13 mouse cellular contexts compared by ENCODE assay signal in genomic region chr14:45050419-45050776, GRCm38 (mm10).
A peak's percentile ranks its signal among the peaks of the same experiment; 100 is the strongest.
DNase-seq lines count a peak whose midpoint lies in the region; ATAC-seq and TF ChIP-seq lines count a peak whose summit lies in the region.
"Had no signal": no experiment of that assay in that cellular context is flagged by ENCODE, and none has a peak within 500 bp of the region (broad histone marks: within the 10 kb centered on the region; RNA-seq: fewer than 3 reads in every experiment).

No protein-coding gene starts in this region.

- ATAC-seq in forebrain, postnatal 0 days = peak; percentile 23
- no peak for ATAC-seq in forebrain, embryonic 13.5 days
- no peak for ATAC-seq in liver, postnatal 0 days
- ATAC-seq in hindbrain, embryonic 13.5 days (ENCODE audit: low FRiP score) = no peak
- ATAC-seq: forebrain, embryonic 16.5 days had no signal

- H3K9ac ChIP-seq in forebrain, postnatal 0 days = no peak overlapping the region
- H3K9ac ChIP-seq in forebrain, embryonic 13.5 days = no peak overlapping the region
- no peak overlapping the region for H3K9ac ChIP-seq in liver, postnatal 0 days (replicated peaks)
- H3K9ac ChIP-seq in hindbrain, embryonic 13.5 days = no peak overlapping the region
- H3K9ac ChIP-seq: embryonic facial prominence, embryonic 12.5 days had no signal

- no peak overlapping the region for H3K27ac ChIP-seq in forebrain, postnatal 0 days (ENCODE audit: low read depth, low read length)
- H3K27ac ChIP-seq in forebrain, embryonic 13.5 days = no peak overlapping the region
- H3K27ac ChIP-seq in left cerebral cortex, adult 2 months = peak overlapping the region; percentile 66; the same call in 1 of the 2 replicates
- H3K27ac ChIP-seq in bone marrow macrophage, adult 2 months (ENCODE audit: insufficient read depth, low read depth, low read length) = peak overlapping the region; percentile 99
- H3K27ac ChIP-seq in liver, postnatal 0 days (ENCODE audit: low read depth) = peak overlapping the region; percentile 71
- H3K27ac ChIP-seq in hindbrain, embryonic 13.5 days = no peak overlapping the region
- H3K27ac ChIP-seq: embryonic facial prominence, embryonic 12.5 days had no signal

- intact Hi-C loops in left cerebral cortex, adult 2 months (cut with DNase I) = no loop called here

- H3K4me3 ChIP-seq in forebrain, postnatal 0 days (ENCODE audit: low read depth, low read length) = no peak overlapping the region
- H3K4me3 ChIP-seq in forebrain, embryonic 13.5 days = no peak overlapping the region
- no peak overlapping the region for H3K4me3 ChIP-seq in left cerebral cortex, adult 2 months
- peak overlapping the region; percentile 4; the same call in 1 of the 2 replicates for H3K4me3 ChIP-seq in bone marrow macrophage, adult 2 months (ENCODE audit: insufficient read depth, low read length)
- no peak overlapping the region for H3K4me3 ChIP-seq in liver, postnatal 0 days (ENCODE audit: low read depth, low read length)
- H3K4me3 ChIP-seq in hindbrain, embryonic 13.5 days = no peak overlapping the region
- H3K4me3 ChIP-seq: embryonic facial prominence, embryonic 12.5 days had no signal

- H3K27me3 ChIP-seq in forebrain, postnatal 0 days (ENCODE audit: insufficient read depth, low read length) = no peaks in the 10 kb centered on the region
- H3K27me3 ChIP-seq in forebrain, embryonic 13.5 days = no peaks in the 10 kb centered on the region
- no peaks in the 10 kb centered on the region for H3K27me3 ChIP-seq in liver, postnatal 0 days (ENCODE audit: insufficient read depth, low read length)
- H3K27me3 ChIP-seq in hindbrain, embryonic 13.5 days = no peaks in the 10 kb centered on the region
- H3K27me3 ChIP-seq: embryonic facial prominence, embryonic 12.5 days had no signal

- no peak for TF ChIP-seq CTCF in forebrain, postnatal 0 days (IDR thresholded peaks at IDR 0.05; ENCODE audit: low read depth)
- no peak for TF ChIP-seq CTCF in left cerebral cortex, adult 2 months (IDR thresholded peaks at IDR 0.05)
- TF ChIP-seq CTCF in bone marrow macrophage, adult 2 months (IDR thresholded peaks at IDR 0.05; ENCODE audit: low read depth, low read length) = no peak
- TF ChIP-seq CTCF in liver, postnatal 0 days (IDR thresholded peaks at IDR 0.05; ENCODE audit: low read depth) = no peak

- no peak for TF ChIP-seq POLR2A in bone marrow macrophage, adult 2 months (IDR thresholded peaks at IDR 0.05; ENCODE audit: borderline replicate concordance, low read depth, low read length)

- no peak overlapping the region for H3K4me2 ChIP-seq in forebrain, postnatal 0 days (ENCODE audit: low read depth)
- H3K4me2 ChIP-seq in forebrain, embryonic 13.5 days = no peak overlapping the region
- H3K4me2 ChIP-seq in liver, postnatal 0 days (ENCODE audit: low read depth, low read length) = no peak overlapping the region
- H3K4me2 ChIP-seq in hindbrain, embryonic 13.5 days = no peak overlapping the region
- H3K4me2 ChIP-seq: embryonic facial prominence, embryonic 12.5 days had no signal

- no peaks in the 10 kb centered on the region for H3K9me3 ChIP-seq in forebrain, postnatal 0 days (ENCODE audit: low read length)
- no peaks in the 10 kb centered on the region for H3K9me3 ChIP-seq in forebrain, embryonic 13.5 days (replicated peaks)
- no peaks in the 10 kb centered on the region for H3K9me3 ChIP-seq in liver, postnatal 0 days (ENCODE audit: low read length)
- no peaks in the 10 kb centered on the region for H3K9me3 ChIP-seq in hindbrain, embryonic 13.5 days
- H3K9me3 ChIP-seq: embryonic facial prominence, embryonic 12.5 days; G1E had no signal

- 75% methylated on average over 1 of the region's 1 CpGs for WGBS in forebrain, postnatal 0 days
- 72% methylated on average over 1 of the region's 1 CpGs for WGBS in forebrain, embryonic 13.5 days
- WGBS in liver, postnatal 0 days (ENCODE audit: insufficient replicate concordance) = 30% methylated on average over 1 of the region's 1 CpGs
- WGBS in hindbrain, embryonic 13.5 days = 83% methylated on average over 1 of the region's 1 CpGs

- TF ChIP-seq EP300 in liver, postnatal 0 days (IDR thresholded peaks at IDR 0.05; ENCODE audit: low read depth) = no peak

- DNase-seq in forebrain, postnatal 0 days = no peak
- no peak for DNase-seq in left cerebral cortex, adult 2 months (ENCODE audit: extremely low spot score in 1 of 2, low spot score in 2 of 2)
- DNase-seq in left cerebral cortex, adult 18-20 months (ENCODE audit: low spot score in 2 of 2) = no peak
- no peak for DNase-seq in liver, postnatal 0 days
- DNase-seq in layer of hippocampus, postnatal 25 days (ENCODE audit: extremely low spot score in 1 of 2, low spot score in 1 of 2) = no peak
- DNase-seq: cerebellum, postnatal 10 days; kidney, postnatal 10 days had no signal

- H3K36me3 ChIP-seq in forebrain, postnatal 0 days (ENCODE audit: insufficient read depth) = no peaks in the 10 kb centered on the region
- H3K36me3 ChIP-seq in forebrain, embryonic 13.5 days (ENCODE audit: poor library complexity, severe bottlenecking) = no peaks in the 10 kb centered on the region
- no peaks in the 10 kb centered on the region for H3K36me3 ChIP-seq in liver, postnatal 0 days (replicated peaks; ENCODE audit: insufficient read depth, low read length)
- H3K36me3 ChIP-seq in hindbrain, embryonic 13.5 days = no peaks in the 10 kb centered on the region
- H3K36me3 ChIP-seq: embryonic facial prominence, embryonic 12.5 days; G1E had no signal

- no peaks in the 10 kb centered on the region for H3K4me1 ChIP-seq in forebrain, postnatal 0 days (ENCODE audit: insufficient read depth)
- no peaks in the 10 kb centered on the region for H3K4me1 ChIP-seq in forebrain, embryonic 13.5 days
- H3K4me1 ChIP-seq in bone marrow macrophage, adult 2 months (ENCODE audit: control insufficient read depth, insufficient read depth, low read length) = peaks cover 34% of the 10 kb centered on the region
- H3K4me1 ChIP-seq in liver, postnatal 0 days (ENCODE audit: insufficient read depth) = peaks cover 5% of the 10 kb centered on the region; the same call in 1 of the 2 replicates
- H3K4me1 ChIP-seq in hindbrain, embryonic 13.5 days (replicated peaks) = no peaks in the 10 kb centered on the region
- H3K4me1 ChIP-seq: embryonic facial prominence, embryonic 12.5 days had no signal

Comparison
In these comparisons a context has a peak if more than half of its experiments do, and no peak if none do; other contexts are left out.
1. H3K27ac ChIP-seq: peak in left cerebral cortex, adult 2 months (single experiment), bone marrow macrophage, adult 2 months (single experiment) and liver, postnatal 0 days (single experiment); none in forebrain, postnatal 0 days (single experiment), forebrain, embryonic 13.5 days (single experiment) and hindbrain, embryonic 13.5 days (single experiment).